In the genomic region with DNA sequence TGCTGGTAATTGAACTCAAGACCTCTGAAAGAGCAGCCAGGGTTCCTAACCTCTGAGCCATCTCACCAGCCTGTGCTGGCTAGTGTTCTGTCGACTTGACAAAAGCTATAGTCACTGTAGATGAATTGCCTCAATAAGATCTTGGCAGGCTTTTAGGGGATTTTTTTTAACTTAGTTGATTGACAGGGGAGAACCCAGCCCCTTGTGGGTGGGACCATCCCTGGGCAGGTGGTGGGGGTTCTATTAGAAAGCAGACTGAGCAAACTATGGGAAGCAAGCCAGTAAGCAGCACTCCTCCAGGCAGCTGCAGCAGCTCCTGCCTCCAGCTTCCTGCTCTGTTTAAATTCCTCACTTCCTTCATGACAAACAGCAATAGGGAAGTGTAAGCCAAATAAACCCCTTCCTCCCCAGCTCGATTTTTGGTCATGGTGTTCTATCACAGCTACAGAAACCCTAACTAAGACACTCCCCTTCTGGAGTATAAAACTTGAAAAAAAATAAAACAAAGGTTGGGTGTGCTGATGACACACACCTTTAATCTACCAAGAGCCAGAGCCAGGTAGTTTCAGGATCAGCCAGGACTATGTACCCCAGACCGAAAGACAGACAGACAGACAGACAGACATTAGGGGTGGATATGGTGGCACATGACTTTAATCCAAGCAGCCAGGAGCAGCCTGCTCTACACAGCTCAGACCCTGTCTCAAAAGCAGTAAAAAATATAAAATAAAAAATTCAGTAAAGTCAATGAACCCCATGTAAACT, we compare ENCODE assay signal across 8 mouse cellular contexts. TPM values are rescaled to one million over a fixed set of nuclear protein-coding genes. Genes with fewer than 3 reads are reported as not detected.
DNase-seq lines count a peak whose midpoint lies in the region; ATAC-seq lines count a peak whose summit lies in the region.

No protein-coding gene starts in this region.

- ATAC-seq in monocyte, adult 5-6 weeks (replicated peaks; ENCODE audit: insufficient number of reproducible peaks, low FRiP score, low TSS enrichment, poor library complexity, severe bottlenecking), result peak; percentile 47; the same call in 1 of the 2 replicates

- peak; percentile 49 to 60 for DNase-seq in layer of hippocampus, adult 18-20 months (ENCODE audit: low spot score in 2 of 2)
- DNase-seq in layer of hippocampus, adult 9-10 months (ENCODE audit: low spot score), result no peak
- peak; percentile 53 for DNase-seq in adrenal gland, postnatal 10 days
- peak; percentile 70 for DNase-seq in heart, adult 8-10 months (ENCODE audit: low spot score)
- DNase-seq in kidney, postnatal 14 days, result peak; percentile 45
- DNase-seq in urinary bladder, adult 18-20 months (ENCODE audit: low spot score in 2 of 2), result no peak
- DNase-seq in yolk sac, embryonic 10.5 days (ENCODE audit: low spot score), result no peak

RNA-seq across cellular contexts. Expression of a gene that starts 13.6 kb away (rescaled TPM):
- total RNA-seq in layer of hippocampus, adult 18-20 months (2021), result 10 to 100 TPM; 66.7 to 67.4 TPM
- total RNA-seq in adrenal gland, postnatal 10 days (2021), result 10 to 100 TPM; 84.3 to 94.5 TPM
- total RNA-seq in heart, adult 8-10 months (2022), result 10 to 100 TPM; 40.6 to 52.9 (median 50.9) TPM
- total RNA-seq in monocyte, adult 5-6 weeks (2017), result 183 to 185 TPM (median 183 TPM) in 3 replicates

Comparison
In these comparisons a context has a peak if more than half of its experiments do, and no peak if none do; other contexts are left out.
1. DNase-seq: peak in layer of hippocampus, adult 18-20 months (2 of 2), adrenal gland, postnatal 10 days (single experiment), heart, adult 8-10 months (single experiment) and kidney, postnatal 14 days (single experiment); none in layer of hippocampus, adult 9-10 months (single experiment), urinary bladder, adult 18-20 months (0 of 2) and yolk sac, embryonic 10.5 days (single experiment).